Mouse (Mus musculus): Measurements from ENCODE around the gene Unc79.

The Unc79 gene

DNA sequence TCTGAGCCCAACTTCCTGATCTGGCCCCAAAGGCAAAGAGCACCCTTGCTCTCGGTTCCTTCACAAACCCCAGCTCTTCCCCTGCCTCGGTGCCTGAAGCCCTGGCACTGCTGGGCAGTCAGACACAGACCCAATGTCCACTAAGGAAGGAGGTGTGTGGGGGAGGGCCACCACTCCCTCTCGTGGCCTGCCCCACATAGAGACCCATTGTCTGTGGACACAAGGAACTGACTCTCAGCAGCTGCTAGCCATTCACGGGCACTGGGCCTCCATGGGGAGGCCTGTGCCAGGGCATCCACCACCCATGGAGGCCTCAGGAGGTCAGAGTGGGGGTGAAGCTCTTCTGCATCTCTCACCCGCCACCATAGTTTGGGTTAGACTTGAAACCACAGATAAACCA lies 262.4 kb downstream of the Unc79 start:
- no peak for DNase-seq

DNA sequence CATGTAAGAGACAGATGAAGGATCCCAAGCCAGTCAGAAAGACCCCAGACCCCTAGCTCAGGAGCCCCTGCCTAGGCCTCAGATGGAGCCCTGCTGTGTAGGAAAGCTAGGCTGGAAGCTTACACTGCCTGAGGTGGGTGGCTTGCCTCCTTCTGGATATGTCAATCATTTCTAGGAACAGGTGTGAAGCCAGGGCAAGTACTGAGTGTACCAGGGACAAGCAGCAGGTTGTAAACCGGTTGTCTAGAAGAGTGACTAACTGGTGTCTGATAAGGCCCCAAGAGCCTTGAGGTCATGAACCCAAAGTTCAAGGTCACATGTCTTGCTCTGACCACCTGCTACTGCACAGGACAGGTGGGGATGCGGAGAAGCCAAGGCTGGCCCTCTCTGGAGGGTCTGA lies 264.9 kb downstream of the Unc79 start:
- no peak for DNase-seq

DNA sequence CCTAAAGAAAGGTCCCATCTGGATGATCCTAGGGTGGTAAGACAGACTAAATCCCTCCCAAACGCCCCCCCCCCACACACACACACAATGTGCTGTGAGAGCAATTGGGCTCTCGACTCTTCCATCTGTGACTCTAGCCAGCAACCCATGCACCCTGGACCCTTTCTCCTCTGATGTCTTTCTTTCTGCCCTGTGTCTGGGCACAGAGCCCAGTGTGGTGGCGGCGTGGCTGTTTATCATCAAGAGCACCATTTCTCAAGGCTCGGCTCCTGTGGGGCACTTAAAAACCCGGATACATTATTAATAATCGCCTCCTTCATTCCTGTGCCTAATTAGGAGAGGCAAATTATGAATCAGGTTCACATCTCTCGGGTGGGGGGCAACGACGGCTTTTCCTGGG lies 265.6 kb downstream of the Unc79 start:
- DNase-seq, result no peak

DNA sequence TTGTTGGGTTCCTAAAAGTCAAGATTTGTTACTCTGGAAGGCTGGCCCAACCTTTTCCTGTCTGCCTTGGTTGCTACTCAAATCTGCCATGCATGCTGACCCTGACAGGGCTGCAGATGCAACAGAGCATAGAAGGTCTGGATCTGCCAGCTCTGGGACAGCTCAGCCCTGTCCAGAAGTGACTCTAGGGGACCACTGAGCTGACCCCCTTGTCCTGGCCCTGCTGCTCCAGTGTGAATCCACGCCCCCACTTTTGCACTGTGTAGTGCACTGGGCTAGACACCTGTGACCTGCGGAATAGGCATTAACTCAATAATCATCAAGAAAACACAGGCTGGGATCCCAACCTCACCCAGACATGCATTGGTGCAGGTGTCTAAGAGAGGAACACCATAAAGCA lies 266.1 kb downstream of the Unc79 start:
- no peak for DNase-seq

DNA sequence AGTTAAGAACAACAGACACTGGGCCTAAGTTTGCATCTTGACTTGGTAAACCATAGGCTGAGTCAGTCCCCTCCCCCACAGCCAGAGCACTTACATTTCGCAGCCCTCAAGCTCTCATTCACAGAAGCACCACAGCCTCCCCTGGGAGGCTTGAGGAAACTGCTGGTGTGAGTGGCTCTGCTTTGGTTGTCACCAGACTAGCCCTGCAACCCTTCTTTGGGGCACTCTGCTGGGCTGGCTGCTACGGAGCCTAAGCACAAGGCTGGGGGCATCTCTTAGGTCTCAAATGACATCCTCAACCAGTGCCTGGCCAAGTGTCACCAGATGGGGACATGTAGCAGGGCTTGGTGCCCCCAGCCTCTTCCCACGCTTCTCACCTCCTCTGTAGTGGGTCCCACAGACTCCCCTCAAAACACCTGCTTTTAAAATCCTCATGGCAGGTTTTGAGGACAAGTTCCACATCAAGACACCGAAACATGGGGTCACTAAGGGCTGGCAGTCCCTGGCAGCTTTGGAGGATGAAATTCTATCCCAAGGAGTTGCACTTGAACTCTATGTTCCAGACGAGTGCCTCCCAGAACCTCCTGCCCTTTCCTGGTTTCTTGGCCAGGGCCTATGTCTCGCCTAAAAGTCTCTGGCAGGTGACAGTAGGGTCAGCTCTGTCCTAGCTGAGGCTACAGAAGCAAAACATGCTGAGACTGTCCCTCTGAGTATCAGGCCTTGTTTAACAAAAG lies 267.4 kb downstream of the Unc79 start:
- no peak for DNase-seq

DNA sequence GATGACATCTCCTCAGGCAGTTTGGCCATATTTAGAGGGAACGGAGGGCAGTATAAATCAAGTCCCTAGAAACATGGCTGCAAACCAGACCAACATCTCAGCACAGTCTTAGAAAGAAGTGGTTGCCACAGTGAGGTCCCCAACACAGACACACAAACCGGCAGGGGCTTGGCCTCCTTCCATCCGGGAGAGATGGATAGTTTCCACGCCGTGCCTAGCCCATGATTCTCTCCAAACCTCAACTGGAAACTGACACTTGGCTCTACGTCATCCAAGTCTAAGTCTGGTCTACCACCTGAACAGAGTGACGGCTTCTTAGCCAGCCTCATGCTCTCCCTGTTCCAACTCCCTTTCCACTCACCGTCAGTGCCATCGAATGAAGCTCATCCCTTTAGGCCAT lies 275.0 kb downstream of the Unc79 start:
- no peak for DNase-seq

DNA sequence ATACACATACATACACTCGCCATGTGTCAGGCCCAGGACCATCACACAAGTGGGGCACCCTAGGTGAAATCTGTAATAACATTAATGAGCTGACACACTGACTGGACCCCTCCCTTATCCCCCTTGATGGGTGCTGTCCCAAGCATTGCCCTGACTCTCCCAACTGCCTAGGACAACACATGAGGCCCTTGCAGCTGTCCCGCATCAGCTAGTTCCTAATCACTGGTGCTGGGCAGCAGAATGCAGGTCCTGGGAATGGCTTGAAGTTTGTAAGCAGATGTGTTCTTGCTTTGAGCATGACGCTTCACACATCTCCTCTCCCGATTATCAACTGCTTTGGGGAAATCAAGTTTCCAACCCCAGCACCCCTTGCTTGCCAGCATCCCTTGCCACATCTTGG lies 277.5 kb downstream of the Unc79 start:
- DNase-seq, result peak; percentile 9

DNA sequence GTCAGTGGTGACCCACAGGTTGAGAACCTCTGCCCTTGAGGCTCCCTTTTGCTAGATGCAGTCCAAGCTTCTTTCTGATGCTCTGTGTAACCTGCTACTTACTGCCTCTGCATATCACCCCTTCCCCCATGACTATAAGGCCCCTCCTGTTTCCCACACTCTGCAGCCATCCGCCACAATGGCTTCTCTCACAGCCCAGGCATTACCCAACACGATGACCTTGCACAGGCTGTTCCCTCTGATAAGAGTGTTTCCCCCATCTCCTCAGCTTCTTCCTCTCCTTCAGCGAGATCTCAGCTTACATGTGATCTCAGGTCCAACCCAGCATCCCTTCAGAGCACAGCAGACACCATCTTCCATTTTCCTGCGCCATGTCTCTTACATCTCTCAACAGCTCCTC lies 280.4 kb downstream of the Unc79 start:
- no peak for DNase-seq

All from lung, postnatal 36 days (tissue).